ENCODE assay signal across 16 mouse cellular contexts in genomic region chr11:33396275-33396674, GRCm38 (mm10).
"Had no signal": no experiment of that assay in that cellular context is flagged by ENCODE, and none has a peak within 500 bp of the region (broad histone marks: within the 10 kb centered on the region; RNA-seq: fewer than 3 reads in every experiment).

No protein-coding gene starts in this region.

- H3K9me3 ChIP-seq: neural tube, embryonic 13.5 days; neural tube, embryonic 15.5 days; stomach, embryonic 15.5 days had no signal

- DNase-seq: retina, postnatal 1 day; right cerebral cortex, adult 18-20 months; right cerebral cortex, postnatal 14 days; right cerebral cortex, postnatal 25 days; right cerebral cortex, postnatal 4 days; spleen, adult 18-20 months; thymus, adult 18-20 months; thymus, adult 2 months; thymus, postnatal 14 days; thymus, postnatal 25 days; thymus, postnatal 36 days; thymus, postnatal 4 days had no signal

- H3K4me3 ChIP-seq: neural tube, embryonic 13.5 days; neural tube, embryonic 15.5 days; stomach, embryonic 15.5 days had no signal

- H3K27ac ChIP-seq: neural tube, embryonic 13.5 days; neural tube, embryonic 15.5 days; stomach, embryonic 15.5 days; stomach, postnatal 0 days had no signal

- H3K27me3 ChIP-seq: neural tube, embryonic 13.5 days; neural tube, embryonic 15.5 days; stomach, embryonic 15.5 days had no signal

- H3K4me2 ChIP-seq: neural tube, embryonic 13.5 days; neural tube, embryonic 15.5 days; stomach, embryonic 15.5 days had no signal

- H3K4me1 ChIP-seq: stomach, embryonic 15.5 days had no signal

- H3K9ac ChIP-seq: neural tube, embryonic 13.5 days; neural tube, embryonic 15.5 days; stomach, embryonic 15.5 days had no signal

- H3K36me3 ChIP-seq: neural tube, embryonic 13.5 days; neural tube, embryonic 15.5 days; stomach, embryonic 15.5 days had no signal
